Mouse (Mus musculus) lung, embryonic 16.5 days (tissue): Measurements from ENCODE around the gene Apbb2. TPM values are rescaled to one million over a fixed set of nuclear protein-coding genes. Genes with fewer than 3 reads are reported as not detected.

Experiments used
- ATAC-seq: fragments of 200-750 bp; cut with Nextera tagmentation; 2 replicates; pipeline ENCODE4 v1.8.0; 2017; ENCODE audit warnings: low read depth, mild to moderate bottlenecking, moderate library complexity
- H3K27ac ChIP-seq: fragments of 300-500 bp; sonication (generic); 2 replicates; pipeline ENCODE4 v1.5.1; 2014; ENCODE audit warnings: mild to moderate bottlenecking, control low read depth, low read length
- H3K27me3 ChIP-seq: fragments of 300-500 bp; sonication (generic); 2 replicates; pipeline ENCODE4 v1.6.1; 2014; ENCODE audit warnings: low read depth, low read length, mixed read lengths; ENCODE audit not compliant: control insufficient read depth, insufficient read depth
- H3K36me3 ChIP-seq: fragments of 300-500 bp; sonication (generic); 2 replicates; pipeline ENCODE4 v1.6.1; 2014; ENCODE audit warnings: low read length; ENCODE audit not compliant: control insufficient read depth, insufficient read depth
- H3K4me1 ChIP-seq: fragments of 300-500 bp; sonication (generic); replicated peaks from 2 replicates; pipeline ENCODE4 v1.6.1; 2014; ENCODE audit warnings: low read length, mixed read lengths; ENCODE audit not compliant: control insufficient read depth, insufficient read depth
- H3K4me2 ChIP-seq: fragments of 300-500 bp; sonication (generic); 2 replicates; pipeline ENCODE4 v1.6.1; 2014; ENCODE audit warnings: low read depth, low read length, control low read depth
- H3K4me3 ChIP-seq: fragments of 300-500 bp; sonication (generic); 2 replicates; pipeline ENCODE4 v1.5.1; 2014; ENCODE audit warnings: mild to moderate bottlenecking, low read length, control low read depth
- H3K9ac ChIP-seq: fragments of 300-500 bp; sonication (generic); 2 replicates; pipeline ENCODE4 v1.6.1; 2014; ENCODE audit warnings: low read length, control low read depth
- H3K9me3 ChIP-seq: fragments of 300-500 bp; sonication (generic); 2 replicates; pipeline ENCODE4 v1.6.1; 2016; ENCODE audit warnings: low read length; ENCODE audit not compliant: control insufficient read depth
- WGBS: fragments of 180-500 bp; shearing (Covaris S2); extraction: QIAGEN DNeasy Blood & Tissue Kit; methylation state at CpG from one replicate; pipeline ENCODE4 v1.1.7; 2014; 5-methylcytosine and 5-hydroxymethylcytosine counted together
- polyA plus RNA-seq: library from polyadenylated mRNA; unstranded; fragments of >200 nt; fragmentation: Nextera tagmentation; extraction: Ambion mirVana; gene quantifications from 2 replicates; pipeline ENCODE4 v1.2.1, GENCODE M21; 2015

Gene Apbb2
- polyA plus RNA-seq, 1 experiment from 2014 or later = 56.7 TPM

DNA sequence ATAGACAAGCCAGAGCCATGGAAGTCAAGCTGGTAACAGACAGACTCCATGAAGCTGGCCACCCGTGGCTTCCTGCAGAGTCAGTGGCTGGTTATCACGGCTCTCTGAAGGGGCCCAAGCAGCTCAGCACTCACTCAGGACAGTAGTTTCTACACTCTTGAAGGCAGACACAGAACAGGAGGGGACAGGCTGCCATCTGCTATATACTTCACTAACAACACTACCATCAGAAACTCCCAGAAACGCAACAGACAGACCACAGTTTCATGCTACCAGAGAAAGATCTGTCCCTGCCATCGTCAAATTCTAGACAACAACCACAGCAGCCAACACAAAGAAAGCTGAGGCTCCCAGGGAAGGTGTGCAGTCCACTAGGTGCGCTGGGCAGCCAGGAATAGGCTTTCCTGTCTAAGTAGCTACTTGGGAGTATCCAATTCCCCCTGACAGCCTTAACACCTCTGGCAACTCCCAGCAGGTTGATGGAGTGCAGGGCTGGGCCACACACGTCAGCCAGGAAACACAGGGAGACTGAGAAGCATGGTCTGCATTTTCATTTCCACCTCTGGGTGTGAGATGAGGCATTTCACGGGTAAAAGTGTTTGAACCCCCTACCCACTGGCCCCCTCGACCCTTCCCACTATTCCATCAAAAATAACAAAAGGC lies 81.8 kb downstream of the Apbb2 start:
- WGBS = 35% methylated on average over 8 of the region's 8 CpGs
- Histone ChIP-seq H3K4me2 (no peak overlapping the region), H3K27me3 (no peaks in the 10 kb centered on the region), H3K36me3 (peaks cover 2% of the 10 kb centered on the region; the same call in 1 of the 2 replicates), H3K9ac (no peak overlapping the region), H3K9me3 (no peaks in the 10 kb centered on the region), H3K4me1 (peaks cover 47% of the 10 kb centered on the region), H3K27ac (peak overlapping the region; percentile 92), H3K4me3 (no peak overlapping the region)
- ATAC-seq = no peak

DNA sequence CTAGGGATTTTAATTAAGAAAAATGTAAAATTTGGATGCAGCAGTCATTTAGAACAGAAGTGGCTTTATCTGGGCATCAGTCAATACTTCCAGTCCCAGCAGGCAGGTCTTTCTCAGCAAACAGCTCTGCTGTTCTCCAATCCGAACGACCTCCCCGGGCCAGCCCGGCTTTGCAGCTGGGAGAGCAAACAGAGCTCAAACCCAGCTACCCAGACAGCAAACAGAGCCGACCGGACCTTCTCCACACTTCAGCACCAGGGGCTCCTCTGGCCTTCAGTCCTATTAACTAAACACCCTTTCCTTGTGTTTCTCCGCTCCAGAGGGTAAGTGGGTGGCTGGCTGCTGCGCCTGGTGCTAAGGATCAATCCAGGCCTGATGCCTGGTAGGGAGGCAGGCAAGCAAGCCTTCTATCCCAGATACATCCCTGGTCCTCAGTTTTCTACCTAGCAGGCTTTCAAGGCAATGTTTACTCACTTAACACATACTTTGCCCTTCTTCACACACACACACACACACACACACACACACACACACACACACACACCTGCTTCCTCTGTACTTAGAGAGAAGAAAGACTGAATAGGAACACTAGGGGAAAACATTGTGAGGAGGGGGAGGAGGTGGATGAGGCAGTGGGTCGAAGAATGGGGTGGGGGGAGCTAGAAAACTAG lies 82.9 kb downstream of the Apbb2 start:
- Histone ChIP-seq H3K4me3 (no peak overlapping the region), H3K9me3 (no peaks in the 10 kb centered on the region), H3K4me2 (no peak overlapping the region), H3K27ac (peak overlapping the region; percentile 92), H3K27me3 (no peaks in the 10 kb centered on the region), H3K4me1 (peaks cover 45% of the 10 kb centered on the region), H3K36me3 (no peaks in the 10 kb centered on the region; the same call in 1 of the 2 replicates), H3K9ac (no peak overlapping the region)
- ATAC-seq = peak; percentile 21; the same call in 1 of the 2 replicates
- 27% methylated on average over 9 of the region's 9 CpGs for WGBS

DNA sequence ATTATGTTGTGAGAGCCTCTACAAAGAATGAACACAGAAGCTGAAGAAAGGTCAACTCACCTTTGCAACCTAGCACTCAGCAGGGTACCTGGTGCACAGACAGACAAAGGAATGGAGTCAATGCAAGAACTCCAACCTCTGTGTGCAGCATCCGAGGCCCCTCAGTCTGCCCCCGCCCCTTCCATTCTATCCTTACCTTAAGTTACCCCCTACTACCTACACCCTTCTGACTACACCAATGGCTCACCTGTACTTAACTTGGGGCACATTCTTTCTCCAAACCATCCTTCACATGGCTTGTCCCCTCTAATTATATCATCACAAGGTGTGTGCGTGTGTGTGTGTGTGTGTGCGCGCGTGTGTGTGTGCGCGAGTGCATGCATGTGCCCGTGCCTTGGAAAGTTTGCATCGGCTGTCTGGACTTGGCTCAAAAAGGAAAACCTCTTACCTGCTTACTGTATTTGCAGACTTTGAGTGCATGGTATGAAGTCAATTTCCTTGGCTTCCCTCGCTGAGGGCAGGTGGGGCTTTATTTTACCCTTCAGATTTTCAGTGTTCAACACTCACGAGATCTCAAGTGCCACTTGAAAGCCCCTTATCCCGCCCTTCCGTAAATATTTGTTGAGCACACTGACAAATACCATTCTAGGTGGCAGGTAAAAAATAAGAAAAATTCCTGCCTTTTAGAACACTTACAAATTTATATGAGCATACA lies 84.7 kb downstream of the Apbb2 start:
- Histone ChIP-seq H3K9ac (no peak overlapping the region), H3K27me3 (no peaks in the 10 kb centered on the region), H3K9me3 (no peaks in the 10 kb centered on the region), H3K4me1 (peaks cover 47% of the 10 kb centered on the region), H3K27ac (peak overlapping the region; percentile 93), H3K4me3 (no peak overlapping the region), H3K36me3 (no peaks in the 10 kb centered on the region), H3K4me2 (peak overlapping the region; percentile 22; the same call in 1 of the 2 replicates)
- peak; percentile 79 for ATAC-seq
- 61% methylated on average over 14 of the region's 14 CpGs for WGBS

DNA sequence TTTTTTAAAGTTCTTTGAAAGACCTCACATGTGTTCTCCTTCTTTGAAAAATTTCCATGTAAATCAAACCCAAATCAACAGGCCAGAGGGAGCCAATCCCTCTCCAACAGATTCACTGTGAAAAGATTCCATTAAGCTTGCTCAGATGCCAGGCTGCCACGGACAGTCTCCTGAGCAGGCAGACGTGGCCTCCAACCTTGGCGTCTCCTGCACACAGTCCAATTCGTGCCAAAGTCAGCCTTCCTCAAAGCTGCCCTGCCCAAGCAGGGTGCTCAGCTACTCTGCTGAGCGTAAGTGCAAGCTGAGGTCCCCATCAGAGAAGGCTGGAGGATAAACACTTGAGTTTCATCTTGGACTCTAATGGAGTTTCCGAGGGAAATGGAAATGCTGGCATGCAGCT lies 85.8 kb downstream of the Apbb2 start:
- Histone ChIP-seq H3K9ac (no peak overlapping the region), H3K4me1 (peaks cover 48% of the 10 kb centered on the region), H3K4me2 (0 out of 2 replicates have a peak overlapping the region, but pooled peaks have one; percentile 10), H3K4me3 (no peak overlapping the region), H3K27ac (peak overlapping the region; percentile 93), H3K27me3 (no peaks in the 10 kb centered on the region), H3K36me3 (no peaks in the 10 kb centered on the region), H3K9me3 (no peaks in the 10 kb centered on the region)
- 50% methylated on average over 6 of the region's 6 CpGs for WGBS
- peak; percentile 63; the same call in 1 of the 2 replicates for ATAC-seq

DNA sequence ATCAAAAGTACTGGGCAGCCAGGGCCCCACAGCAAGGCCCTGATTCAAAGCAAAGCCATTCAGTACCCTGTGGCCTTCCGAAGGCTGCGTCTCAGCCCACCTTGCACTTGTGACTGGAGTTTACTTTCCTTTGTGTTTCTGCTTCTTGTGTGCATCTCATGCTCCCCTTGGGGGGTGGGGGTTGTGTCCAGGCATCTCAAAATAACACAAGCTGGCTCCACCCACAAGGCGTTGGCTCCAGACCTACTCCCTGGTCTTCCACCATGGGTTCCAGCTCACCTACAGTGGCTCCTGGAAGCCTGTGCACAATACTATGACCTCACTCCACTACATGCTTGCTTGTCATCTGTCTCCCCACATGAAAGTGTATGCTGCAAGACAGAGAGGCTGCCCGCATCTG lies 88.2 kb downstream of the Apbb2 start:
- H3K9me3 ChIP-seq = no peaks in the 10 kb centered on the region
- H3K27ac ChIP-seq = no peak overlapping the region
- no peaks in the 10 kb centered on the region for H3K27me3 ChIP-seq
- H3K4me2 ChIP-seq = no peak overlapping the region
- WGBS = 78% methylated on average over 4 of the region's 4 CpGs
- no peak overlapping the region for H3K9ac ChIP-seq
- H3K36me3 ChIP-seq = no peaks in the 10 kb centered on the region
- peaks cover 39% of the 10 kb centered on the region for H3K4me1 ChIP-seq
- ATAC-seq = no peak
- H3K4me3 ChIP-seq = no peak overlapping the region

DNA sequence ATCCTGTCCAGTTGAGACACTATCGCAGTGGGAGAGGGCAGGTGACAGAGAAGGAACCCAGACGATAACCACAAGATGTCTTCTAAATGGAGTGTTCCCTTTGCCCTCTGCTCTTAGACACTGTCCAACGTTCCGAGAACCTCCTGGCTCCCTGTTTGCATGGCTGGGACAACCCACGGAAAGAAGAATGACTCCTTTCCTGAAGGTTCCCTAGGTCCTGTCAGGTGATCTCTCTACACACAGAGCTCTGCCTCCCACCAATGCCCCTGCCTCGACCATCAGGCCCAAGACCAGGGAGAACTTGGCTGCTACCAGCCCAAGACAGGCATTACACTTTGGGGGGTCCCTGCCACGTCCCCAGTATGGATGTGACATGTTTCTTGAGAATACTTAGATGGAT lies 89.0 kb downstream of the Apbb2 start:
- Histone ChIP-seq H3K36me3 (no peaks in the 10 kb centered on the region), H3K27me3 (no peaks in the 10 kb centered on the region), H3K9me3 (no peaks in the 10 kb centered on the region), H3K27ac (no peak overlapping the region), H3K9ac (no peak overlapping the region), H3K4me2 (no peak overlapping the region), H3K4me1 (peaks cover 32% of the 10 kb centered on the region), H3K4me3 (no peak overlapping the region)
- ATAC-seq = no peak
- 79% methylated on average over 7 of the region's 7 CpGs for WGBS

DNA sequence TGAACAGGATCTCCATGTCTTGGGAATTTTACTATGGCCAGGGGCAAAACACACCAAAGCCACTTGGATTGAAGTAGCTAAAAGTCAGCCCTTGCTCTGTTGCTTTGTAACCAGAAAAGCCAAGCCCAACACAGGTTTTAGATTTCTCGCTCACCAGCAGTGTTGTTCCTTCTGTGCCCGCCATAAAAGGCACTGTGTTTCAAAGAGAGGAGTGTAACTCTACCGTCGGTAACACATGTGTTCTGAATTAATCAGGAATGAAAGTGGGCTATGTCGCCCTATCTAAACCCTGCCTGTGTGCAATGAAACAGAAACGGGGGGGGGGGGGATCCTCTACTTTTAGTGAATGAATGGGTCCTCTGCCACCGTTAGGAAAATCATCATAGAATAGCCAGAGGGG lies 90.0 kb downstream of the Apbb2 start:
- 54% methylated on average over 7 of the region's 7 CpGs for WGBS
- Histone ChIP-seq H3K4me3 (no peak overlapping the region), H3K27ac (peak overlapping the region; percentile 20; the same call in 1 of the 2 replicates), H3K4me2 (no peak overlapping the region), H3K36me3 (no peaks in the 10 kb centered on the region), H3K27me3 (no peaks in the 10 kb centered on the region), H3K9ac (no peak overlapping the region), H3K4me1 (peaks cover 35% of the 10 kb centered on the region), H3K9me3 (no peaks in the 10 kb centered on the region)
- ATAC-seq = no peak

DNA sequence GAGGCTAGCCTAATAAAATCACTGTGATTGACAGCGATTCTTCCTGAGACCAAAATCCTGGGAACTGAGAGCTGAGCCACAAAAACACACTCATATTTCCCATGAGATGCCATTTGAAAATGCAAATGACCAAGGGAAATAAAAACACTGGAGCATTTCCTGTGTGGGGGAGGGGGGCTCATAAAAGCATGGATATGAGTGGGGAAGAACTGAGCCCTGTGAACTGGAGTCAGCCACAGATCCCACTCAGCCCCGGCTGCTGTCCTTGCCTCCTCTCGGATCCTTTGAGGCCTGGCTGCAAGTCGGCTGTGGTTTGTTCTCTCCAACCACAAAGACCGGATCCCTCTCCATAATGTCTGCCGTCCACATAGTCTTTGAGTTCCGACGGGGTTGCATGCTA lies 91.5 kb downstream of the Apbb2 start:
- Histone ChIP-seq H3K9ac (no peak overlapping the region), H3K36me3 (no peaks in the 10 kb centered on the region), H3K9me3 (no peaks in the 10 kb centered on the region), H3K4me2 (no peak overlapping the region), H3K4me1 (peaks cover 28% of the 10 kb centered on the region), H3K4me3 (no peak overlapping the region), H3K27ac (peak overlapping the region; percentile 27; the same call in 1 of the 2 replicates), H3K27me3 (no peaks in the 10 kb centered on the region)
- 67% methylated on average over 8 of the region's 8 CpGs for WGBS
- ATAC-seq = no peak

DNA sequence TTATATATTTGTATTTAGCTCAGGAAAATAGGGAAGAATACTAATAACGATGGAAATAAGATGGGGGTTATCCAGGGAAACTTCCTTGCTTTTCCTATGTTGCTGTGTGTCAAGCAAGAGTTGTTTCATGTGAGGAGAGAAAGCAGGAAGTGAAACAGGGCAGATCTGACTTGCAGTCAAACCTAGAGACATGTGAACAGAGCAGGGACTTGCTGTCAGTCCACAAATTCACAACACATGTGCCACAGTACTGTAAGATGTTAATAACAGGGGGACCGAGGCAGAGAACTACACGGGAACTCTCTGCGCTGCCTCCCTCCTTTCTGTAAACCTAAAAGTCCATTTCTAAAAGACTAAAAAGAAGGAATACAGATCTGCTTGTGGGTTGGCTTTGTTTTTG lies 93.6 kb downstream of the Apbb2 start:
- Histone ChIP-seq H3K4me2 (no peak overlapping the region), H3K9me3 (no peaks in the 10 kb centered on the region), H3K9ac (no peak overlapping the region), H3K4me3 (no peak overlapping the region), H3K27ac (no peak overlapping the region), H3K27me3 (no peaks in the 10 kb centered on the region), H3K36me3 (no peaks in the 10 kb centered on the region), H3K4me1 (peaks cover 23% of the 10 kb centered on the region)
- WGBS = 64% methylated on average over 4 of the region's 4 CpGs
- ATAC-seq = no peak
